Mouse (Mus musculus): ENCODE data around the gene Ccdc124.

DNA sequence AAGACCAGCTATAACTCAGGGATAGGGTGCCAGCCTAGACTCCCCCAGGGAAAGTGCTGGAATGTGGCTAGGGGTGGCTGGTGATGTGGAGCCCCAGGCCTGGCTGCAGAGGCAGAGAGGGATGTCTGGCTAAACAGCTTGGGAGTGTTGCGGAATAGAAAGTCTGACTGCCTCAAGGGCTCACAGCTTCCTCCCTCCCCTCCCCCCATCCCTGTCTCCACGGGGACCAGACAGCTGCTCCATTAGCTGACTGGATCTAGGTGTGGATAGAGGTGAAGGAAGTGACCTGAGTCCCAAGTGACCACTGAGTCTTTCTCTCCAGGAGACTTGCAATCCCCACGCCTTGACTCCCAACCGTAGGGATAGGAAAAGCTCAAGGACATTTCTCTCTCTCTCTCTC is 29.4 kb upstream of the Ccdc124 start:
- no peak for TF ChIP-seq CTCF (IDR thresholded peaks at IDR 0.05; ENCODE audit: low read depth, low read length)
- no peak for TF ChIP-seq POLR2A (IDR thresholded peaks at IDR 0.05; ENCODE audit: extremely low read depth, insufficient read depth, low read length)

Data from liver, adult 2 months (tissue).